Mouse (Mus musculus) limb, embryonic 14.5 days (tissue): Measurements from ENCODE around the gene Neurod1. TPM values are rescaled to one million over a fixed set of nuclear protein-coding genes. Genes with fewer than 3 reads are reported as not detected.

ENCODE experiments used
- ATAC-seq: fragments of 200-750 bp; cut with Nextera tagmentation; 2 replicates; pipeline ENCODE4 v1.8.0; 2017; ENCODE audit warnings: low read depth, moderate number of reproducible peaks, moderate TSS enrichment; ENCODE audit not compliant: low FRiP score
- DNase-seq: peaks from one replicate; pipeline ENCODE4 v3.0.0-alpha.2; 2015; ENCODE audit warnings: low spot score
- H3K27ac ChIP-seq: fragments of 300-500 bp; sonication (generic); replicated peaks from 2 replicates; pipeline ENCODE4 v1.5.1; 2014; ENCODE audit warnings: low read depth, mild to moderate bottlenecking, low read length, moderate library complexity, mixed read lengths
- H3K27me3 ChIP-seq: fragments of 300-500 bp; sonication (generic); 2 replicates; pipeline ENCODE4 v1.6.1; 2014; ENCODE audit warnings: low read length, mixed read lengths; ENCODE audit not compliant: control insufficient read depth, insufficient read depth
- H3K36me3 ChIP-seq: fragments of 300-500 bp; sonication (generic); 2 replicates; pipeline ENCODE4 v1.6.1; 2014; ENCODE audit warnings: mild to moderate bottlenecking, low read length, moderate library complexity, mixed read lengths; ENCODE audit not compliant: control insufficient read depth, insufficient read depth
- H3K4me1 ChIP-seq: fragments of 300-500 bp; sonication (generic); 2 replicates; pipeline ENCODE4 v1.6.1; 2014; ENCODE audit warnings: antibody characterized with exemption, low read length, mixed read lengths; ENCODE audit not compliant: control insufficient read depth, insufficient read depth
- H3K4me2 ChIP-seq: fragments of 300-500 bp; sonication (generic); replicated peaks from 2 replicates; pipeline ENCODE4 v1.6.1; 2014; ENCODE audit warnings: low read depth, mild to moderate bottlenecking, low read length, moderate library complexity; ENCODE audit not compliant: severe bottlenecking
- H3K4me3 ChIP-seq: fragments of 300-500 bp; sonication (generic); replicated peaks from 2 replicates; pipeline ENCODE4 v1.5.1; 2014; ENCODE audit warnings: low read length
- H3K9ac ChIP-seq: fragments of 300-500 bp; sonication (generic); 2 replicates; pipeline ENCODE4 v1.6.1; 2014; ENCODE audit warnings: mild to moderate bottlenecking, low read depth, low read length, moderate library complexity; ENCODE audit not compliant: severe bottlenecking
- H3K9me3 ChIP-seq: fragments of 300-500 bp; sonication (generic); 2 replicates; pipeline ENCODE4 v1.6.1; 2016; ENCODE audit warnings: low read length; ENCODE audit not compliant: control insufficient read depth
- POLR2A ChIP-seq: fragments of 200-500 bp; IDR thresholded peaks from 2 replicates; pipeline ENCODE4 v1.8.0; 2012; ENCODE audit warnings: inconsistent platforms, mild to moderate bottlenecking, moderate library complexity, borderline replicate concordance; ENCODE audit not compliant: insufficient read depth, insufficient read length; ENCODE audit errors: extremely low read depth
- WGBS: fragments of 180-500 bp; shearing (Covaris S2); extraction: QIAGEN DNeasy Blood & Tissue Kit; methylation state at CpG from one replicate; pipeline ENCODE4 v1.1.7; 2014; 5-methylcytosine and 5-hydroxymethylcytosine counted together
- polyA plus RNA-seq, 2 experiments: library from polyadenylated mRNA; depleted of rRNA in 1 of 2; stranded (reverse) in 1 of 2; unstranded in 1 of 2; fragments of >200 nt; fragmentation: Nextera tagmentation in 1 of 2; extraction: Ambion mirVana in 1 of 2; gene quantifications; 2 replicates each; pipeline versions ENCODE4 v1.2.1 to v1.2.3; 2012 to 2014

Neurod1 gene
- polyA plus RNA-seq, 2 experiments: 0.24 TPM; not detected in 1

GRCm38 (mm10) chr2:79410247-79410902 is 46.2 kb downstream of the Neurod1 start:
- no peaks in the 10 kb centered on the region for H3K9me3 ChIP-seq
- TF ChIP-seq POLR2A: no peak
- WGBS: 69% methylated on average over 15 of the region's 15 CpGs

GRCm38 (mm10) chr2:79405661-79406405 is 50.7 kb downstream of the Neurod1 start:
- no peak overlapping the region for H3K4me3 ChIP-seq
- H3K9ac ChIP-seq: no peak overlapping the region
- no peak overlapping the region for H3K27ac ChIP-seq
- H3K4me2 ChIP-seq: no peak overlapping the region
- no peaks in the 10 kb centered on the region for H3K9me3 ChIP-seq
- no peak for ATAC-seq
- no peaks in the 10 kb centered on the region for H3K27me3 ChIP-seq
- H3K4me1 ChIP-seq: no peaks in the 10 kb centered on the region
- WGBS: 52% methylated on average over 5 of the region's 5 CpGs
- no peaks in the 10 kb centered on the region for H3K36me3 ChIP-seq
- no peak for DNase-seq
- TF ChIP-seq POLR2A: no peak

More at GRCm38 (mm10) chr2:79410247-79410902, 46.2 kb downstream of the Neurod1 start:
- Histone ChIP-seq H3K4me2 (no peak overlapping the region), H3K4me1 (no peaks in the 10 kb centered on the region), H3K4me3 (no peak overlapping the region), H3K9ac (no peak overlapping the region), H3K27ac (no peak overlapping the region), H3K27me3 (no peaks in the 10 kb centered on the region), H3K36me3 (no peaks in the 10 kb centered on the region)
- DNase-seq (no peak), ATAC-seq (no peak)

Other genes with a start within 250 kb of the Neurod1 start
- 9.9 and 11.6 TPM in 2 replicates for gene Itga4, start 201.3 kb downstream of the Neurod1 start, polyA plus RNA-seq (2012; rRNA removed)
- gene Itga4, start 201.3 kb downstream of the Neurod1 start, polyA plus RNA-seq (2014; fragmentation: Nextera tagmentation; extraction: Ambion mirVana): 9.3 TPM in 2 replicates
- 0.34 and 0.64 TPM in 2 replicates for gene Cerkl, start within 50 bp of the Neurod1 start, polyA plus RNA-seq (2012; rRNA removed)
- gene Cerkl, start within 50 bp of the Neurod1 start, polyA plus RNA-seq (2014; fragmentation: Nextera tagmentation; extraction: Ambion mirVana): 1.2 and 1.7 TPM in 2 replicates
- 9.0 and 9.3 TPM in 2 replicates for gene Itprid2, start 178.6 kb upstream of the Neurod1 start, polyA plus RNA-seq (2012; rRNA removed)
- 14.8 and 17.0 TPM in 2 replicates for gene Itprid2, start 178.6 kb upstream of the Neurod1 start, polyA plus RNA-seq (2014; fragmentation: Nextera tagmentation; extraction: Ambion mirVana)